8 mouse cellular contexts compared by ENCODE assay signal in the genomic region with DNA sequence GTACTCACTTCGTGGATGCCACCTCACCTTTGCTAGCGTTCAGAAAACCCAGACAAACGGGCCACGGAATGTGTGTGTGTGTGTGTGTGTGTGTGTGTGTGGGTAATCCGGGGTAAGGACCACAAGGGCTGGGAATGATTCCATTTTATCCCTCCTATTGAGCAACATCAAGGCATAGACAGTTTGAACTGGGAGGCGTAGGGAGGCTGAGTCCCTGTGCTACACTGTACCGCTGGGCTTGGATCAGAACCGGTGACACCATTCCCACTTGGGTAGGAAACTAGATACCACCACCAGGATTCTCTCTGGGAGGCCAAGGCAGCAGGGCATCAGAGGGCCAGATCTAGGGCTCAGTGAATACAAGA. TPM values are rescaled to one million over a fixed set of nuclear protein-coding genes. Genes with fewer than 3 reads are reported as not detected.
DNase-seq lines count a peak whose midpoint lies in the region; ATAC-seq and TF ChIP-seq lines count a peak whose summit lies in the region.

No protein-coding gene starts in this region.

- H3K79me2 ChIP-seq in myocyte (ENCODE audit: control insufficient read depth, insufficient read depth) = no peaks in the 10 kb centered on the region

- ATAC-seq in kidney, embryonic 15.5 days (replicated peaks; ENCODE audit: low FRiP score) = no peak
- ATAC-seq in embryonic facial prominence, embryonic 14.5 days (ENCODE audit: low read depth) = no peak
- no peak for ATAC-seq in intestine, postnatal 0 days

- H3K27ac ChIP-seq in kidney, embryonic 15.5 days = no peak overlapping the region
- no peak overlapping the region for H3K27ac ChIP-seq in embryonic facial prominence, embryonic 14.5 days (replicated peaks; ENCODE audit: low read depth, low read length)
- no peak overlapping the region for H3K27ac ChIP-seq in intestine, postnatal 0 days (ENCODE audit: low read depth, low read length)

- H3ac ChIP-seq in myocyte (ENCODE audit: control insufficient read depth, insufficient read length) = no peak overlapping the region

- H3K9me3 ChIP-seq in kidney, embryonic 15.5 days (replicated peaks) = no peaks in the 10 kb centered on the region
- no peaks in the 10 kb centered on the region for H3K9me3 ChIP-seq in embryonic facial prominence, embryonic 14.5 days (ENCODE audit: control insufficient read depth, low read length)
- H3K9me3 ChIP-seq in intestine, postnatal 0 days (ENCODE audit: control insufficient read depth) = no peaks in the 10 kb centered on the region

- H3K9ac ChIP-seq in kidney, embryonic 15.5 days = no peak overlapping the region
- H3K9ac ChIP-seq in embryonic facial prominence, embryonic 14.5 days (ENCODE audit: low read depth, low read length) = no peak overlapping the region
- no peak overlapping the region for H3K9ac ChIP-seq in intestine, postnatal 0 days (ENCODE audit: low read depth, low read length)

- H3K4me3 ChIP-seq in kidney, embryonic 15.5 days (replicated peaks) = peak overlapping the region; percentile 56; the same call in 1 of the 2 replicates
- no peak overlapping the region for H3K4me3 ChIP-seq in embryonic facial prominence, embryonic 14.5 days (ENCODE audit: low read depth, low read length)
- peak overlapping the region; percentile 50; the same call in 1 of the 2 replicates for H3K4me3 ChIP-seq in intestine, postnatal 0 days (ENCODE audit: low read depth, low read length)
- H3K4me3 ChIP-seq in myocyte = no peak overlapping the region

- no peak for TF ChIP-seq CTCF in intestine, postnatal 0 days (IDR thresholded peaks at IDR 0.05; ENCODE audit: low read depth)

- peaks cover 8% of the 10 kb centered on the region for H3K27me3 ChIP-seq in kidney, embryonic 15.5 days
- H3K27me3 ChIP-seq in embryonic facial prominence, embryonic 14.5 days (replicated peaks; ENCODE audit: control insufficient read depth, insufficient read depth, low read length) = no peaks in the 10 kb centered on the region
- H3K27me3 ChIP-seq in intestine, postnatal 0 days (replicated peaks; ENCODE audit: control insufficient read depth, insufficient read depth, low read length) = no peaks in the 10 kb centered on the region
- peaks cover 25% of the 10 kb centered on the region for H3K27me3 ChIP-seq in myocyte (ENCODE audit: control insufficient read depth, insufficient read depth, insufficient read length)

- WGBS in kidney, embryonic 15.5 days = 68% methylated on average over 8 of the region's 8 CpGs
- WGBS in embryonic facial prominence, embryonic 14.5 days = 69% methylated on average over 8 of the region's 8 CpGs
- 72% methylated on average over 8 of the region's 8 CpGs for WGBS in intestine, postnatal 0 days

- H3K36me3 ChIP-seq in kidney, embryonic 15.5 days = no peaks in the 10 kb centered on the region
- H3K36me3 ChIP-seq in embryonic facial prominence, embryonic 14.5 days (ENCODE audit: control insufficient read depth, insufficient read depth, low read length) = no peaks in the 10 kb centered on the region
- no peaks in the 10 kb centered on the region for H3K36me3 ChIP-seq in intestine, postnatal 0 days (ENCODE audit: control insufficient read depth, insufficient read depth)
- no peaks in the 10 kb centered on the region for H3K36me3 ChIP-seq in myocyte (ENCODE audit: control insufficient read depth, insufficient read depth)

- TF ChIP-seq POLR2A in myocyte (IDR thresholded peaks at IDR 0.05; ENCODE audit: insufficient read length, low read depth) = no peak

- no peak for DNase-seq in kidney, postnatal 4 days
- no peak for DNase-seq in embryonic facial prominence, embryonic 14.5 days (ENCODE audit: low spot score)
- no peak for DNase-seq in left cerebral cortex, adult 11 months (ENCODE audit: low spot score)
- no peak for DNase-seq in yolk sac, embryonic 10.5 days (ENCODE audit: low spot score)
- no peak for DNase-seq in spleen, adult 12 weeks (ENCODE audit: low spot score)

- H3K4me2 ChIP-seq in kidney, embryonic 15.5 days = peak overlapping the region; percentile 98
- peak overlapping the region; percentile 94 for H3K4me2 ChIP-seq in embryonic facial prominence, embryonic 14.5 days (ENCODE audit: low read depth, low read length)
- peak overlapping the region; percentile 97; the same call in 1 of the 2 replicates for H3K4me2 ChIP-seq in intestine, postnatal 0 days (replicated peaks; ENCODE audit: low read depth)
- peak overlapping the region; percentile 78 for H3K4me2 ChIP-seq in myocyte (ENCODE audit: low read depth)

- peaks cover 14% of the 10 kb centered on the region; the same call in 1 of the 2 replicates for H3K4me1 ChIP-seq in kidney, embryonic 15.5 days
- peaks cover 3% of the 10 kb centered on the region for H3K4me1 ChIP-seq in embryonic facial prominence, embryonic 14.5 days (ENCODE audit: control insufficient read depth, insufficient read depth, low read length)
- no peaks in the 10 kb centered on the region for H3K4me1 ChIP-seq in intestine, postnatal 0 days (replicated peaks; ENCODE audit: control insufficient read depth, insufficient read depth, low read length)

TF ChIP-seq in myocyte, 11 proteins besides CTCF, POLR2A, EP300 and RAD21:
- no peak for TF ChIP-seq USF1 (IDR thresholded peaks at IDR 0.05; ENCODE audit: low read depth)
- TF ChIP-seq MYOD1 (IDR thresholded peaks at IDR 0.05; ENCODE audit: control insufficient read depth in 1 of 3, insufficient read length in 2 of 3, low read depth in 2 of 3) = no peak
- TF ChIP-seq POLR2AphosphoS2 (IDR thresholded peaks at IDR 0.05; ENCODE audit: insufficient read length, low read depth) = no peak
- TF ChIP-seq TCF12 (IDR thresholded peaks at IDR 0.05; ENCODE audit: insufficient read depth, poor library complexity, severe bottlenecking) = no peak
- no peak for TF ChIP-seq TCF3 (IDR thresholded peaks at IDR 0.05; ENCODE audit: insufficient read length, low read depth)
- TF ChIP-seq E2F4 (IDR thresholded peaks at IDR 0.05; ENCODE audit: insufficient read depth) = no peak
- TF ChIP-seq MYOG (IDR thresholded peaks at IDR 0.05; ENCODE audit: control insufficient read depth in 1 of 3, insufficient read depth in 1 of 3, insufficient read length in 2 of 3, low read depth in 2 of 3) = no peak

RNA-seq across cellular contexts. Expression of a gene that starts 29.7 kb away (rescaled TPM):
- polyA plus RNA-seq in kidney, embryonic 15.5 days (2015; fragmentation: Nextera tagmentation; extraction: Ambion mirVana) = 50.4 and 54.6 TPM in 2 replicates
- 38.6 and 45.1 TPM in 2 replicates for polyA plus RNA-seq in embryonic facial prominence, embryonic 14.5 days (2014; fragmentation: Nextera tagmentation; extraction: Ambion mirVana)
- polyA plus RNA-seq in intestine, postnatal 0 days (2015; fragmentation: Nextera tagmentation; extraction: Ambion mirVana) = 28.0 and 36.8 TPM in 2 replicates
- 26.9 TPM for polyA plus RNA-seq in myocyte (2012; fragmentation: generic; extraction: Trizol)

Comparison
In these comparisons a context has a peak if more than half of its experiments do, and no peak if none do; other contexts are left out.
1. H3K4me3 ChIP-seq: peak in kidney, embryonic 15.5 days (single experiment) and intestine, postnatal 0 days (single experiment); none in embryonic facial prominence, embryonic 14.5 days (single experiment) and myocyte (single experiment).
2. Peak in every context shown above with its lines, with median percentiles within 50 percentile points of each other: H3K4me2 ChIP-seq.